Mouse (Mus musculus) brain, embryonic 14.5 days (tissue): ENCODE measurements around the gene Mn1. TPM values are rescaled to one million over a fixed set of nuclear protein-coding genes. Genes with fewer than 3 reads are reported as not detected.

Experiments
- DNase-seq: peaks from one replicate; pipeline ENCODE4 v3.0.0-alpha.2; 2011; ENCODE audit warnings: low read depth
- CTCF ChIP-seq: fragments of 200-500 bp; IDR thresholded peaks from 2 replicates; pipeline ENCODE4 v1.5.1; 2012; ENCODE audit warnings: inconsistent platforms, mild to moderate bottlenecking, moderate library complexity, borderline replicate concordance; ENCODE audit not compliant: insufficient read depth, insufficient read length; ENCODE audit errors: extremely low read depth
- POLR2A ChIP-seq: fragments of 200-500 bp; IDR thresholded peaks from 2 replicates; pipeline ENCODE4 v1.6.1; 2012; ENCODE audit warnings: mild to moderate bottlenecking, inconsistent platforms, borderline replicate concordance; ENCODE audit not compliant: poor library complexity, insufficient read depth, insufficient read length, severe bottlenecking; ENCODE audit errors: extremely low read depth
- polyA plus RNA-seq: library from polyadenylated mRNA; depleted of rRNA; stranded (reverse); fragments of >200 nt; gene quantifications from 2 replicates; pipeline ENCODE4 v1.2.3, GENCODE M21; 2012

The Mn1 gene
- polyA plus RNA-seq, 1 experiment: 54.3 TPM

- DNase-seq: peak; percentile 53
- TF ChIP-seq CTCF: no peak
- no peak for TF ChIP-seq POLR2A
Measured at GRCm38 (mm10) chr5:111426249-111426648, 9.1 kb downstream of the Mn1 start.

- TF ChIP-seq CTCF (no peak), POLR2A (no peak)
- peak; percentile 78 for DNase-seq
Measured at GRCm38 (mm10) chr5:111428882-111429281, 11.7 kb downstream of the Mn1 start.

- DNase-seq: peak; percentile 40
- TF ChIP-seq CTCF (no peak), POLR2A (no peak)
Measured at GRCm38 (mm10) chr5:111429726-111430125, 12.6 kb downstream of the Mn1 start.

DNA sequence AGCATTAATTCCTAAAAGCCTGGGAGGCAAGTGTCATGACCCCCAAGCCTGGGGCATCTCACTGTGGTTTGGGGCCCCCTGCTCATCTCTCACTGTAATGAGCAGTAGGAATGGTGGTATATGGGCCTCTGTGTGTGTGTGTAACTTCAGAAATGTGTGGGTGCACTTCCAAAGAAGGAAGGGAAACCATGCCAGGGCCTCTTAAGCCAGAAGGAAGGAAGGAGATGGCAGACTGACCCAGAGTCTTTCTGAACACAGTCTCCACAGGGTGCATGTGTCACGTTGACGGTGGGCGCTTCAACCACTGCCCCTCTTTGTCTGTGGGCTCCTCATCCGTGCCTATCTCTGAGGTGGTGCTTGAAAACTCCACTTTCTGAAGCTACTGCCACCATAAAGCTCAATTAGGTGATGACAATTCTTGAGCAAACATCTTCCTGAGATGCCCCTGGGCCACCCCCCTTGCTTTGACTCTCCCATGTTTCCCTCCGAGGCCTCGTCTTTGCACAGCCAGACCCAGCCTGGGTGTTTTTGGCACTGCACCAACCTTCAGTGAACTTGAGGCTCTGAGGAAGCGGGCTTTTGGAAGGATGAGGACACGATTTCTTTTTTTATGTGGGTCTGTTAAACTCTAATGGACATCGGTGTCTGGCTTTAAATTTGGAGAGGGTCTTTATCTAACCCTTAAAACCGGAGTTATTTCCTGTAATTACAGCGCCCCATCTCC is 14.0 kb downstream of the Mn1 start:
- TF ChIP-seq CTCF (no peak), POLR2A (no peak)
- peak; percentile 82 for DNase-seq

- TF ChIP-seq POLR2A: no peak
- no peak for TF ChIP-seq CTCF
- peak; percentile 42 for DNase-seq
Measured at GRCm38 (mm10) chr5:111432842-111433241, 15.7 kb downstream of the Mn1 start.

DNA sequence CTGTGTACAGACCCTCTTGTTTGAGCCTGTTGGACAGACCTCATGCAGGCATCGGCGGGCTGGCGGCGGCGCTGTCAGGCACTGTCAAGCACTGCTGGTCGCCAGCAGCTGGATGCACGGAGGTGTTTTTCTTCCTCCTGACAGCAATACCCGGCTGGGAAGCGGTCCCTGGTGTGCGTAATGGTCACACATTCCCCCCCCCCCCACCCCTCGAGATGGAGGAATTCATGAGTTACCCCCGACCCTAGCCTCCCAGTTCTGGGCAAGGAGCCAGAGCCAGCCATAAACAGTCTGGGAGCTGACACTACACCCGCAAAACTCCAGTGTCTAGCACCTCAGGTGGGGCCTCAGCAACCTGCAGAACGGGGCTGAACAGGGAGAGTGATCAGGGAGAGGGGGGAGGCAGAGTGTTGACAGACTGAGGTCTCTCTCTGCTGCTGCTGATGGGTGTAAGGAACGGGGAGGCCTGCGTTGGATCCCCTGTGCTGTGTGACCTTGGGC is 17.2 kb downstream of the Mn1 start:
- TF ChIP-seq POLR2A (no peak), CTCF (no peak)
- peak; percentile 93 for DNase-seq

DNA sequence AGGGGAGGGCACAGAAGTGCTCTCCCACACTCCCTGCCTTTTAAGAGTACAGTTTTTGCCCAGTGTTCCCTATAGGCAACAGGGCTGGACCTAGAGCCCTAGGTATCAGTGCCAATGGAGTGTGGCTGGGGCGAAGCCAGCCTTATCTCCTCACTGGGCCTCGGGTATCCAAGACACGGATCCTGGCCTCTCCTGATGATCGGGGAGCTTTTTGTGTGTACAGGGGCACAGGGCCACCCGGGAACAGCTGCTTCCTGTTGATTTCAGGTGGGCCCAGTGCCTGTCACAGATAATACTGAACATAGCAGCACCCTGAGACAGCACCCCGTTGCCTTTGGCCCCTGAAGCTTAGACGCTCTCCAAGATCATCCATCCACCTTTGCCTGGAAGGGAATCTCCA is 19.1 kb downstream of the Mn1 start:
- TF ChIP-seq CTCF (no peak), POLR2A (no peak)
- DNase-seq: no peak

DNA sequence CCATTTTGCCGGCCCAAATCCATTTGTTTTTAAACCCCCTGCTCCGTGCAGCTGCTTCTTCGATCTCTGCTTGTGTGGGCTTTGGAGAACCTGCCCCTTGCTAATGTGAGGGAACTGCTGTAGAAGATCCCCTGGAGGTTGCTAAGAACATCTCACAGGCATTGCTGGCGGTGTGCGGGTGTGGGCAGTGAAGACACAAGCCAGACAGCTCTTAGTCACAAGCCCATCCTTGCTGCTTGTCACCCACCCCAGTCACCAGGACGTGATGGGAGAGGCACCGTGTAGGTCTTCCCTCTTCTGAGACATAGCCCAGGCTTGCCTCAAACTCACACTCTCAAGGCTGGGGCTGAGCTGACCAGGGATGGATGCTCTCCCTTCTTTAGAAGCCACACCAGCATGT is 20.0 kb downstream of the Mn1 start:
- TF ChIP-seq CTCF: no peak
- no peak for TF ChIP-seq POLR2A
- DNase-seq: no peak

GRCm38 (mm10) chr5:111438336-111438735 is 21.2 kb downstream of the Mn1 start:
- DNase-seq: no peak
- no peak for TF ChIP-seq CTCF
- no peak for TF ChIP-seq POLR2A

DNA sequence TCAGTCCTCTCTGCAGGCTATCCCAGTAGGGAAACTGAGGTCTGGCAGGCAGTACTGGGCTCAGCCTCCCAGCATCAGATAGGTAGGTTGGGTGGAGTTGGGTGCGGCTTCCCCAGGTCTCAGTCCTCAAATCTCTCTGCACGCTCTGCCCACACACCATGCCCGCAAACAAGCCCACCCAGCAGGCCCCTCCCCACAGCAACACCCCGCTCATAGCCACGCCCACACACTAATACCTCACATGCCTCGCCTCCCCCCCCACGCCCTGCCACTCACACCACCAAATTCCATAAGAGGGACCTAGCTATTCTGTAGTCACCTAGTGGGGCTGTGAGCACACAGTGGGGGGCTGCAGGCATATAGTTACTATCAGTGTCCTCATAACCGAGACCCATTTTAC is 21.7 kb downstream of the Mn1 start:
- no peak for DNase-seq
- TF ChIP-seq CTCF (no peak), POLR2A (no peak)

GRCm38 (mm10) chr5:111440264-111440663 is 23.1 kb downstream of the Mn1 start:
- no peak for TF ChIP-seq POLR2A
- DNase-seq: no peak

- TF ChIP-seq POLR2A (no peak), CTCF (no peak)
Measured at GRCm38 (mm10) chr5:111442151-111442871, 25.1 kb downstream of the Mn1 start.

More at GRCm38 (mm10) chr5:111442151-111442871, 25.1 kb downstream of the Mn1 start:
- no peak for DNase-seq
